Mouse (Mus musculus) hindbrain, embryonic 13.5 days (tissue): ENCODE results near the gene Aagab. TPM values are rescaled to one million over a fixed set of nuclear protein-coding genes. Genes with fewer than 3 reads are reported as not detected.
A peak's percentile ranks its signal among the peaks of the same experiment; 100 is the strongest.

Experiments used
- ATAC-seq: fragments of 200-750 bp; cut with Nextera tagmentation; 2 replicates; pipeline ENCODE4 v1.8.0; 2017; ENCODE audit warnings: moderate TSS enrichment; ENCODE audit not compliant: low FRiP score
- H3K27ac ChIP-seq: fragments of 300-500 bp; sonication (generic); 2 replicates; pipeline ENCODE4 v1.5.1; 2015; ENCODE audit warnings: inconsistent platforms, mild to moderate bottlenecking, moderate library complexity
- H3K27me3 ChIP-seq: fragments of 300-500 bp; sonication (generic); 2 replicates; pipeline ENCODE4 v1.6.1; 2015; ENCODE audit warnings: mild to moderate bottlenecking, inconsistent platforms
- H3K36me3 ChIP-seq: fragments of 300-500 bp; sonication (generic); 2 replicates; pipeline ENCODE4 v1.6.1; 2015; ENCODE audit warnings: mild to moderate bottlenecking, inconsistent platforms
- H3K4me1 ChIP-seq: fragments of 300-500 bp; sonication (generic); replicated peaks from 2 replicates; pipeline ENCODE4 v1.6.1; 2015; ENCODE audit warnings: inconsistent platforms
- H3K4me2 ChIP-seq: fragments of 300-500 bp; sonication (generic); 2 replicates; pipeline ENCODE4 v1.6.1; 2015; ENCODE audit warnings: inconsistent platforms, mild to moderate bottlenecking, moderate library complexity
- H3K4me3 ChIP-seq: fragments of 300-500 bp; sonication (generic); 2 replicates; pipeline ENCODE4 v1.5.1; 2015; ENCODE audit warnings: mild to moderate bottlenecking, inconsistent platforms
- H3K9ac ChIP-seq: fragments of 300-500 bp; sonication (generic); 2 replicates; pipeline ENCODE4 v1.6.1; 2015; ENCODE audit warnings: mild to moderate bottlenecking, inconsistent platforms
- H3K9me3 ChIP-seq: fragments of 300-500 bp; sonication (generic); 2 replicates; pipeline ENCODE4 v1.6.1; 2016; ENCODE audit warnings: inconsistent platforms
- WGBS: fragments of 180-500 bp; shearing (Covaris S2); methylation state at CpG from one replicate; pipeline ENCODE4 v1.1.7; 2015; 5-methylcytosine and 5-hydroxymethylcytosine counted together
- polyA plus RNA-seq: library from polyadenylated mRNA; unstranded; fragments of >200 nt; fragmentation: Nextera tagmentation; extraction: Ambion mirVana; gene quantifications from 2 replicates; pipeline ENCODE4 v1.2.1, GENCODE M21; 2015

The Aagab gene
- polyA plus RNA-seq, 1 experiment from 2014 or later: 61.0 TPM

DNA sequence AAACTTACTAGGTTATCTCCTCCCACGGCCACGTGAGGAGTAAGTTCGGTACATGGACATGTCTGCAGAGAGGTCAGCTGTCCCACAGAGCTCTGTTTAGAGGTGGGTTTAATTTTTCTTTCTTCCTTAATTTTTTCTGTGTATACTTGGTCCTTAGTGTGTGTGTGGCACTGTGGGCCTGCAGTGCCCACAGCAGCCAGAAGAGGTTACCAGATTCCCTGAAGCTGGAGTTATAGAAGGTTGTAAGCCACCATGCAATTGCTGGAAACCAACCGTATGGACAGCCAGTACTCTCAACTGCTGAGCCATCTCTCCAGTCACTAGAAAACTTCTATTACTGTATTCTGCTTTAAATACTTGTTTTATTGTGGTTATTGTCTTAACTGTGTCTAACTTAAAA is 29.6 kb downstream of the Aagab start:
- WGBS: 57% methylated on average over 4 of the region's 4 CpGs

DNA sequence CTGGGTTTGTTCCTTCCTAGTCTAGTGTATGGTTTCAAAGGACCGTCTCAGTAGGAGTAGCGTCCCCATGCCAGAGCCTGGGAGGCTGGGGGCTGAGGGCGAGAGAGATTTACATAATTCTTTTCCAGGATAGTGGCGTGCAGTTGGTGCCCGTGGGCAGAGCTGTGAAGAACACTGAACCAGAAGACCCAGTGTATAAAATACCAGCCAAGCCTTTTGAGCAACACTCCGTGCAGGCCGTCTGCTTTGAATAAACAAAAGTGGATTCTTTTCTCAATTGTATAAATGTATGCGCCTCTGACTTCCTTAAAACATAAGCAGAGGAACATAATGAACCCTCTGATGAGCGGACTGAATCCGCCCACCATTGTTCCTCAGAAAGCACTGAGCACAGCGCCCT is 30.5 kb downstream of the Aagab start:
- ATAC-seq: no peak
- Histone ChIP-seq H3K4me2 (no peak overlapping the region), H3K9me3 (no peaks in the 10 kb centered on the region), H3K4me3 (no peak overlapping the region), H3K36me3 (peaks cover 56% of the 10 kb centered on the region), H3K27ac (no peak overlapping the region), H3K27me3 (no peaks in the 10 kb centered on the region), H3K9ac (no peak overlapping the region), H3K4me1 (peaks cover 8% of the 10 kb centered on the region; the same call in 1 of the 2 replicates)
- WGBS: 33% methylated on average over 11 of the region's 11 CpGs

More for the DNA sequence above, 29.6 kb downstream of the Aagab start:
- Histone ChIP-seq H3K4me3 (no peak overlapping the region), H3K4me2 (no peak overlapping the region), H3K36me3 (peaks cover 56% of the 10 kb centered on the region), H3K27ac (no peak overlapping the region), H3K4me1 (peaks cover 8% of the 10 kb centered on the region; the same call in 1 of the 2 replicates), H3K9ac (no peak overlapping the region), H3K9me3 (no peaks in the 10 kb centered on the region), H3K27me3 (no peaks in the 10 kb centered on the region)
- no peak for ATAC-seq

DNA sequence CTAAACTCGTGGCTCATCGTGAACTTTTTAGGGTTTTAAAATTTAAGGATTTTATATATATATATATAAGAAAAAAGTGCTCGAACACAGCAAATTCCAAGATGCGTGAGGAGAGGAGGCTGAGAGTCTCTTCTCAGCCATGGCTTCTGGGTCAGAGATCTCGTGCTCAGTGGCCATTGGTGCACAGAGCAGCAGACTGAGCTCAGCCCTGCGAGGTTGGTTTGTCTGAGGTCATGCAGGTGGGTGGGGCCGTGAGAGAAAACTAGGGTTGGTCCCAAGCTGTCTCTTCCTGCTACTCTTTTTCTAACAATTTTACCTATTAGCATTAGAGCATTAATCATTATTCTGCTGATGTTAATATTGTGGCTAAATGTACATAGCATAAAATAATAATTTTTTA is 30.9 kb downstream of the Aagab start:
- WGBS: 52% methylated on average over 7 of the region's 7 CpGs
- H3K9ac ChIP-seq: no peak overlapping the region
- H3K4me1 ChIP-seq: peaks cover 8% of the 10 kb centered on the region; the same call in 1 of the 2 replicates
- peaks cover 57% of the 10 kb centered on the region for H3K36me3 ChIP-seq
- no peak overlapping the region for H3K27ac ChIP-seq
- no peak overlapping the region for H3K4me2 ChIP-seq
- ATAC-seq: no peak
- no peaks in the 10 kb centered on the region for H3K9me3 ChIP-seq
- no peaks in the 10 kb centered on the region for H3K27me3 ChIP-seq
- H3K4me3 ChIP-seq: no peak overlapping the region

DNA sequence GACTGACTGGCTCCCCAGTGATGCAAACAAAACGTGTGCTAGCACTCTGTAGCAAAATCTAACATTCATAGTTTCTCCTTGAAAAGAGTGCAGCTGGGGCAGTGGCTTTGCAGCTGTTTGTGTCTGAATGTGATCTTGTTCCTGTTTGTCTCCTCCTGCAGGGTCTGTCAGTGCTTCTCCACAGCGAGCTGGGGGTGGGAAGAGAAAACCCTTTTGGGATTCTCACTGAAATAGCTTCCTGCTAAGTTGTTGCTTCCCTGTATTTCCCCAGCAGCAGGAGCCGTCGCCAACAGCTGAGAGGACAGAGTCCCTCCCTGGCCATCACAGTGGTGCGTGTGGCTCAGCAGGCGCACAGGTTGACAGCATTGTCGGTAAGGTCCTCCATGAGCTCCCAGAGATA is 33.7 kb downstream of the Aagab start:
- no peak overlapping the region for H3K4me3 ChIP-seq
- H3K9ac ChIP-seq: no peak overlapping the region
- ATAC-seq: no peak
- H3K4me2 ChIP-seq: no peak overlapping the region
- H3K27ac ChIP-seq: no peak overlapping the region
- H3K36me3 ChIP-seq: peaks cover 54% of the 10 kb centered on the region
- H3K9me3 ChIP-seq: no peaks in the 10 kb centered on the region
- WGBS: 54% methylated on average over 7 of the region's 7 CpGs
- H3K4me1 ChIP-seq: peaks cover 8% of the 10 kb centered on the region; the same call in 1 of the 2 replicates
- H3K27me3 ChIP-seq: no peaks in the 10 kb centered on the region

DNA sequence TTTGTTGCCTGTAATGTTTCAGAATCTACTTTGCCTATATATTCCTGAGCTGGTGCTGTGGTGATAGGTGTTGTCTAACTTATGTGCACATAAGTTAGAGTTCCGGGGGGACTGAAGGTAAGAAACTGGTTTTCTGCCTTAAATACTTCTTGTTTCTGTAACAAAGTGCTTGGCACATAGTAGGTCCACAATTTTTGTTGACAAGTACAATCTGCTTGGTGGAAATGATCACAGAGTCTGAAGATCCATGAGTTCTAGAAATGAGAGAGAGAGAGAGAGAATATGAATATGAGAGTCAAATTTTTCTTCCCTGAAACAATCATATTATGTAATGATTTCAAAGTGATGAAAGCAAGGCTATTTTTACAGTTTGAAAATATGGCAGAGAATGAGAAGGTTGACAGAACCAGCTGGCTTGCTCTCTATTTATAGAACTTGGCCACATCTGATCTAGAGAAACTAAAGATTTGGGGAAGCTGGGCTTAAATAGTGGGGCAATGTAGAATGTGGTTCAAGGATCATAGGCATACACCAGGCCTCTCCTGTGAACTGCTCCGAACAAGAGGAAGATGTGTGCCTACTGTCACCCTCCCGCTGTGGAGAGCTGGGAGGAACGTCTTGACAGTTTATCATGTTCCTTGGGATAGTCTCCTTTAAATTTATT is 39.7 kb downstream of the Aagab start:
- 90% methylated on average over 4 of the region's 4 CpGs for WGBS
- no peak overlapping the region for H3K9ac ChIP-seq
- no peak overlapping the region for H3K27ac ChIP-seq
- peaks cover 69% of the 10 kb centered on the region for H3K36me3 ChIP-seq
- no peak overlapping the region for H3K4me2 ChIP-seq
- ATAC-seq: no peak
- no peak overlapping the region for H3K4me3 ChIP-seq
- no peaks in the 10 kb centered on the region for H3K27me3 ChIP-seq
- no peaks in the 10 kb centered on the region for H3K4me1 ChIP-seq
- H3K9me3 ChIP-seq: no peaks in the 10 kb centered on the region

DNA sequence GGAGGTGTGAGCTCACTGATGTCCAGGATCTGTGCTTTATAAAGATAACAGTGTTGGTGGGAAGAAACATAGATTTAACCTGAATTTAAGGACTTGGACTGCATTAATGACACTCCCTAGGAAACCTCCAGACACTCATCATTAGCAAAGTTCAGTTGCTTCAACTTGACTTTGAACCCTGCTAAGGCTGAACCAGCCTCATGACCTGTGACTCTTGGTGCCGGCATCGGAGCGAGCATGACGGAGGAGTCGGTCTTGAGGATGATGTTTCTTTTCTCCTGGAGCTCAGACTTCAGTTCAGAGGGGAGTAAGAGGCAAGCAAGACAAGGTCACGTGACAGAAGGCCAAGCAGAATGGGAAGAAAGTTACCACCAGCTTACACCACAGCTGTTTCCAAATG is 41.6 kb downstream of the Aagab start:
- H3K4me2 ChIP-seq: no peak overlapping the region
- no peak for ATAC-seq
- no peak overlapping the region for H3K9ac ChIP-seq
- H3K4me3 ChIP-seq: no peak overlapping the region
- H3K27me3 ChIP-seq: no peaks in the 10 kb centered on the region
- no peaks in the 10 kb centered on the region for H3K9me3 ChIP-seq
- WGBS: 94% methylated on average over 6 of the region's 6 CpGs
- peaks cover 56% of the 10 kb centered on the region for H3K36me3 ChIP-seq
- H3K4me1 ChIP-seq: no peaks in the 10 kb centered on the region
- H3K27ac ChIP-seq: no peak overlapping the region

DNA sequence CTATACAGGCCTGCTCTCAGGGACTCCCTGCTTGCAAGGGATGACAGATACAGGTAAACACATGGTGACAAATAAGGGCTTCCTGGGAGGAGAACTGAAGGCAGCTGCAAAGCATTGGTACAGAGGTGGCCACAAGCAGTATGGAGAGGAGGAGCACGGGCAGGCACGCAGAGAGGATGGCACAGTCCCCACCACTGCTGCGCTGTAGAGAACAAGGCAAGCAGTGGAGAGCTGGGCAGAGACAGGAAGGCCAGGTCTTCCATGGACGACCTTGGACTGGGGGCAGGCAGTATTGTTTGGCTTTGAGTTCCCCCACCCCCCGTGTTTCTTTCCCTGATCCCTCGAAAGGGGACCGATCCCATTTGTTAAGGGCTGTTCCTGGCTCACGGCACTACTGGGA is 42.6 kb downstream of the Aagab start:
- ATAC-seq: no peak
- 87% methylated on average over 8 of the region's 8 CpGs for WGBS
- H3K36me3 ChIP-seq: peaks cover 47% of the 10 kb centered on the region
- no peak overlapping the region for H3K27ac ChIP-seq
- H3K9ac ChIP-seq: no peak overlapping the region
- no peaks in the 10 kb centered on the region for H3K9me3 ChIP-seq
- H3K27me3 ChIP-seq: no peaks in the 10 kb centered on the region
- no peak overlapping the region for H3K4me3 ChIP-seq
- 0 out of 2 replicates have a peak, but pooled peaks cover under 1% of the 10 kb centered on the region for H3K4me1 ChIP-seq
- no peak overlapping the region for H3K4me2 ChIP-seq

DNA sequence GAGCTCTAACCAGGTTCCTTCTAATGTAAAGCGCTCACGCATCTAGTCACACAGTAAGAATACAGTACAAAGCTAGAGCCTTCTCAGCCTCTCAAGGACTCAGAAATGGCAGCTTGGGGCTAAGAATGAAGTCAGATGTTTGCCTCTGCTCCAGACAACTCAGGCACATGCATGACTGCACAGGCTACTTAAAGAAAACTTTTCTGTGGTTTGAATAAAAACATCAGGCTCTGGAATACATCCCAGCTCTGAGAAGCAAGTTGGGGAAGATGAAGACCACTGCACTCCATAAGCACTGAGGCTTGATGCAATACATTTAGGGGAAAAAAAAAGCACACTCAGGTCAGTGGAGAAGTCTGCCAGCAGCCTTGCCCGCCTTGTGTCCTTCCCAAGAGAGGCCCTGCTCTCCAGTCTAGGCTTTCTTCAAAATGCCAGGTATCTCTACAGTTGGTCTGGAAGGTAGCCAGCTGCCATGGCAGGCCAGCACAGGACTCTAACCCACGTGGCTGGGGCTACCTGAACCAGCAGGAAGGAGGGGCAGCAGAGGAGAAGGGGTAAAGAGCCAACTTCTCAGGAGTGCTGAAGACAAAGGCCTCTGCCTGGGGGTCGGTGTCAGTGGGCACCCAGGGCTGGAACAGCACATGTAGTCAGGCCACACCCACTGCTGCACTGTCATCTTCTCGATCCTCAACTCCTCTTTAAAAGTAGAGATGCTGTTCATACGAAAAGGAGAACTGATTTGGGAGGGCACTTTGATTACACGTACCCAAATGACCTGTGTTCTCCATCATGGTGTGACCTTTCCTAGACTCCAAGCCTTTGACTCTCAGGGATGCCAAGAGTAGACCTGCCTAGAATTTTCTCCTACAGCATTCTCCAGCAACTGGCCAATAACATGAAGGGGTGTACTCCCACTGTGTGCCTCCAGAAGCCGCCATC is 45.4 kb downstream of the Aagab start:
- H3K4me3 ChIP-seq: no peak overlapping the region
- peaks cover 32% of the 10 kb centered on the region for H3K36me3 ChIP-seq
- H3K4me1 ChIP-seq: peaks cover 28% of the 10 kb centered on the region
- no peaks in the 10 kb centered on the region for H3K27me3 ChIP-seq
- H3K27ac ChIP-seq: no peak overlapping the region
- ATAC-seq: no peak
- H3K9ac ChIP-seq: no peak overlapping the region
- no peak overlapping the region for H3K4me2 ChIP-seq
- H3K9me3 ChIP-seq: no peaks in the 10 kb centered on the region
- WGBS: 81% methylated on average over 9 of the region's 9 CpGs

DNA sequence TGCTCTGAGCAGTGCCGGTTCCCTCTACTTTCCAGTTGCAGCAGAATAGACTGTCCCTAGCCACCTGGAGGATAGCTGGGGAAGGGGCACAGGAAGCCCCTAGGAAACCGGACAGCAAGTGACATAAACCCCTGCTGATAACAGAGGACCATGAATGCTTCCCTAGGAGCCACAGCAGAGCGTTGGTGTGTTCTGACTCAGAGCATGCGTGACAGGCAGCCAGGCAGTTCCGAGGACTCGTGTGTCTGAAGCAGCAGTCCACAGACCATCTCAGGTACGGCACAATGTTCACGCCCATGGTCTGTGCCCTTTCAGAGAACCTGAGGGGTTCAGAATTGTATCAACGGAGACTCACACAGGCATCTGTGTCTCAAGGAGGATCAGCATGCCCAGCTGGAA is 46.1 kb downstream of the Aagab start:
- peak overlapping the region; percentile 3; the same call in 1 of the 2 replicates for H3K27ac ChIP-seq
- 91% methylated on average over 9 of the region's 9 CpGs for WGBS
- ATAC-seq: no peak
- H3K9me3 ChIP-seq: no peaks in the 10 kb centered on the region
- H3K4me1 ChIP-seq: peaks cover 34% of the 10 kb centered on the region
- no peak overlapping the region for H3K4me3 ChIP-seq
- no peak overlapping the region for H3K9ac ChIP-seq
- no peak overlapping the region for H3K4me2 ChIP-seq
- H3K27me3 ChIP-seq: no peaks in the 10 kb centered on the region
- peaks cover 29% of the 10 kb centered on the region for H3K36me3 ChIP-seq

DNA sequence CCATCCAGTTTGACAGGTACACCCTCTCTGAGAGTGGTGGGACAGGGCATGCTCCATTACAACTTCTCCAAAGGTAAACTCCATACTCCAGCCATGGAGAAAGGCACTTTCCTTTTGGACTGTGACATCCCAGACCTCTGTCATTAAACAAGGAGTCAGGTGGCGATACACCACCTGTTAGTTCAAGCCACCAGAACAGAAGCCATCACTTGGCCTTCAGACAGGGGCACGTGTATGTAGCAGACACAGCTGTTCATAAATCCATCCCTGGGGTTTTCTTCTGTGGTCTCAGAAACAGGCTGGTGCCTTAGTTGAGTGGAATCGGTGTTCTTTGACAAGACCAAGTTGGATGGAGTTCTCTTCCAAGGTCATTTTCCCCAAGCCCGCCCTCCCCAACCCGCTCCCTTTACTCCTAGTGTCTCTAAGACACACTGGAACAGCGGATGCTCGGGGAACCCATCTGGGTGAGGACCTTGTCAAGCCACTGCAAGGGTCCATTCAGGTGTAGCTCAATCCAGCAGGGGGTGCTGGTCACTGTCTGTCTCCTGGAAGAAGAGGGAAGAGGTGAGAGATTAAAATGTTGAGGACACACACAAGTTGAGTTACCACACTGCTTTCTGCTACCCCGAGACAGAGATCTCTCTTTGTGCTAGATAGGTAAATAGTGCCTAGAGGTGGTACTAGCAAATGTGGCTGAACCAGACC is 47.5 kb downstream of the Aagab start:
- peaks cover 49% of the 10 kb centered on the region for H3K4me1 ChIP-seq
- no peak overlapping the region for H3K27ac ChIP-seq
- H3K36me3 ChIP-seq: peaks cover 20% of the 10 kb centered on the region
- H3K9me3 ChIP-seq: no peaks in the 10 kb centered on the region
- ATAC-seq: no peak
- H3K4me3 ChIP-seq: no peak overlapping the region
- WGBS: 86% methylated on average over 8 of the region's 8 CpGs
- no peaks in the 10 kb centered on the region for H3K27me3 ChIP-seq
- no peak overlapping the region for H3K4me2 ChIP-seq
- no peak overlapping the region for H3K9ac ChIP-seq

DNA sequence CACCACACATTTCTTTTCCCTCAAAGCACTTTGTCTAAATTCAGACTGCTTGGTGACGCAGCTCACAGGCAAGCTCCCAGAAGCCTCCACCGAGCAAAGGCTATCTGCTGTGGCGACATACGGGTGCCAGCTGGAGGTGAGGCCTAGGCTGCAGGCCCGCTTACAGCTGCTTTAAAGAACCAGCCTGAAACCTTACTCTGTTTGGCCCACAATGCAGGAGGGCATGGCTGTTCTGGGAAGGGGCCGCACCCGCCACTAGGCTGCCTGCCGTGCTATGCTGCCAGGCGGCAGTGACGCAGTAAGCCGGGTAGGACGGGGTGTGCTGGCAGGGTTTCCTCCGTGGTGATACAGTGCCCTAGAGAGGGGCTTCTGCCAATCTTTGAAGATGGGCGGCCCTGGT is 48.4 kb downstream of the Aagab start:
- peaks cover 15% of the 10 kb centered on the region for H3K36me3 ChIP-seq
- peak overlapping the region; percentile 69 for H3K27ac ChIP-seq
- H3K4me1 ChIP-seq: peaks cover 57% of the 10 kb centered on the region
- 82% methylated on average over 14 of the region's 14 CpGs for WGBS
- H3K9me3 ChIP-seq: no peaks in the 10 kb centered on the region
- H3K27me3 ChIP-seq: no peaks in the 10 kb centered on the region
- no peak overlapping the region for H3K9ac ChIP-seq
- H3K4me2 ChIP-seq: no peak overlapping the region
- no peak overlapping the region for H3K4me3 ChIP-seq
- ATAC-seq: no peak

DNA sequence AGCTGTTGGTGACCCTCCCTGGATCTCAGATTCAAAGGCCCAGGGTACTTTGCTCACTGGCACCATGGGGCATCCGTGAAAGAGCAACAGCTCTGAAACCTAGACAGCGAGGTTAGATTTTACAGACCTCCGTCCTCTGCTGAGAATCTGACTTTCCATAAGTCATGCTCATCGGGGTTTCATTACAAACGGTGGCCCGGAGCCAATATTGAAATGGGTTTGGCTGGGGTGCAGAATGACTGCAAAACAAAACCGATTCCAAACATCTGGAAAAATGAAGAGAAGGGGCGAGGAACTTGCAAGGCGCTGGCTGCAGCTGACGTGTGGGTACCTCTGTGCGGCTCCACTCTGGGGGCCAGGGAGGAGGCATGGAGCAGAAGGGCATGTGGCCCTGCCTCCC is 49.1 kb downstream of the Aagab start:
- Histone ChIP-seq H3K27ac (peak overlapping the region; percentile 69), H3K9ac (no peak overlapping the region), H3K4me1 (peaks cover 59% of the 10 kb centered on the region), H3K9me3 (no peaks in the 10 kb centered on the region), H3K36me3 (peaks cover 12% of the 10 kb centered on the region), H3K4me2 (no peak overlapping the region), H3K4me3 (no peak overlapping the region), H3K27me3 (no peaks in the 10 kb centered on the region)
- no peak for ATAC-seq
- WGBS: 72% methylated on average over 11 of the region's 11 CpGs
